Mouse (Mus musculus) stomach, embryonic 14.5 days (tissue): Measurements from ENCODE around the gene Ntn1. TPM values are rescaled to one million over a fixed set of nuclear protein-coding genes. Genes with fewer than 3 reads are reported as not detected.

Source experiments
- ATAC-seq: fragments of 200-750 bp; cut with Nextera tagmentation; 2 replicates; pipeline ENCODE4 v1.8.0; 2017; ENCODE audit warnings: low read depth, moderate TSS enrichment; ENCODE audit not compliant: insufficient number of reproducible peaks, insufficient read depth, low FRiP score
- H3K27ac ChIP-seq: fragments of 300-500 bp; sonication (generic); 2 replicates; pipeline ENCODE4 v1.5.1; 2014; ENCODE audit warnings: mild to moderate bottlenecking, low read length, moderate library complexity, mixed read lengths
- H3K27me3 ChIP-seq: fragments of 300-500 bp; sonication (generic); 2 replicates; pipeline ENCODE4 v1.6.1; 2014; ENCODE audit warnings: low read length, control low read depth, mixed read lengths; ENCODE audit not compliant: control insufficient read depth, insufficient read depth
- H3K36me3 ChIP-seq: fragments of 300-500 bp; sonication (generic); 2 replicates; pipeline ENCODE4 v1.6.1; 2014; ENCODE audit warnings: mild to moderate bottlenecking, control low read depth, low read length, moderate library complexity, mixed read lengths; ENCODE audit not compliant: control insufficient read depth, insufficient read depth
- H3K4me1 ChIP-seq: fragments of 300-500 bp; sonication (generic); 2 replicates; pipeline ENCODE4 v1.6.1; 2014; ENCODE audit warnings: low read length, control low read depth, mixed read lengths; ENCODE audit not compliant: control insufficient read depth, insufficient read depth
- H3K4me2 ChIP-seq: fragments of 300-500 bp; sonication (generic); replicated peaks from 2 replicates; pipeline ENCODE4 v1.6.1; 2014; ENCODE audit warnings: low read depth, low read length, control low read depth
- H3K4me3 ChIP-seq: fragments of 300-500 bp; sonication (generic); 2 replicates; pipeline ENCODE4 v1.5.1; 2014; ENCODE audit warnings: low read depth, low read length, control low read depth
- H3K9ac ChIP-seq: fragments of 300-500 bp; sonication (generic); replicated peaks from 2 replicates; pipeline ENCODE4 v1.6.1; 2014; ENCODE audit warnings: low read depth, mild to moderate bottlenecking, control low read depth, low read length, moderate library complexity, mixed read lengths
- H3K9me3 ChIP-seq: fragments of 300-500 bp; sonication (generic); 2 replicates; pipeline ENCODE4 v1.6.1; 2016; ENCODE audit warnings: low read depth, low read length, control low read depth; ENCODE audit not compliant: control insufficient read depth
- WGBS: fragments of 180-500 bp; shearing (Covaris S2); extraction: QIAGEN DNeasy Blood & Tissue Kit; methylation state at CpG from one replicate; pipeline ENCODE4 v1.1.7; 2014; 5-methylcytosine and 5-hydroxymethylcytosine counted together
- polyA plus RNA-seq: library from polyadenylated mRNA; unstranded; fragments of >200 nt; fragmentation: Nextera tagmentation; extraction: Ambion mirVana; gene quantifications from 2 replicates; pipeline ENCODE4 v1.2.1, GENCODE M21; 2014

Ntn1 gene
- polyA plus RNA-seq, 1 experiment from 2014 or later: 8.7 TPM

GRCm38 (mm10) chr11:68331676-68332265 lies 68.9 kb downstream of the Ntn1 start:
- WGBS: 88% methylated on average over 13 of the region's 13 CpGs
- Histone ChIP-seq H3K27ac (no peak overlapping the region), H3K4me1 (no peaks in the 10 kb centered on the region), H3K9ac (no peak overlapping the region), H3K9me3 (no peaks in the 10 kb centered on the region), H3K4me2 (no peak overlapping the region), H3K36me3 (no peaks in the 10 kb centered on the region), H3K4me3 (no peak overlapping the region), H3K27me3 (no peaks in the 10 kb centered on the region)
- ATAC-seq: no peak

GRCm38 (mm10) chr11:68331117-68331437 lies 69.5 kb downstream of the Ntn1 start:
- Histone ChIP-seq H3K4me3 (no peak overlapping the region), H3K27me3 (no peaks in the 10 kb centered on the region), H3K27ac (no peak overlapping the region), H3K36me3 (no peaks in the 10 kb centered on the region), H3K9ac (no peak overlapping the region), H3K4me1 (no peaks in the 10 kb centered on the region), H3K9me3 (no peaks in the 10 kb centered on the region), H3K4me2 (no peak overlapping the region)
- no peak for ATAC-seq
- 51% methylated on average over 6 of the region's 6 CpGs for WGBS

GRCm38 (mm10) chr11:68330398-68331116 lies 70.1 kb downstream of the Ntn1 start:
- H3K4me2 ChIP-seq: no peak overlapping the region
- no peak overlapping the region for H3K27ac ChIP-seq
- no peaks in the 10 kb centered on the region for H3K36me3 ChIP-seq
- H3K9ac ChIP-seq: no peak overlapping the region
- no peaks in the 10 kb centered on the region for H3K9me3 ChIP-seq
- H3K27me3 ChIP-seq: no peaks in the 10 kb centered on the region
- H3K4me3 ChIP-seq: no peak overlapping the region
- no peaks in the 10 kb centered on the region for H3K4me1 ChIP-seq
- WGBS: 59% methylated on average over 10 of the region's 10 CpGs
- no peak for ATAC-seq

- ATAC-seq: no peak
- H3K4me3 ChIP-seq: no peak overlapping the region
- WGBS: 80% methylated on average over 2 of the region's 2 CpGs
Observed at GRCm38 (mm10) chr11:68324863-68325262, 75.8 kb downstream of the Ntn1 start.

GRCm38 (mm10) chr11:68321417-68321816 lies 79.2 kb downstream of the Ntn1 start:
- H3K4me1 ChIP-seq: no peaks in the 10 kb centered on the region
- WGBS: 64% methylated on average over 7 of the region's 7 CpGs
- no peaks in the 10 kb centered on the region for H3K9me3 ChIP-seq
- no peak overlapping the region for H3K9ac ChIP-seq
- H3K27me3 ChIP-seq: no peaks in the 10 kb centered on the region
- no peak overlapping the region for H3K27ac ChIP-seq
- H3K4me3 ChIP-seq: no peak overlapping the region
- ATAC-seq: no peak
- no peaks in the 10 kb centered on the region for H3K36me3 ChIP-seq
- H3K4me2 ChIP-seq: no peak overlapping the region

More at GRCm38 (mm10) chr11:68324863-68325262, 75.8 kb downstream of the Ntn1 start:
- Histone ChIP-seq H3K4me1 (no peaks in the 10 kb centered on the region), H3K4me2 (no peak overlapping the region), H3K9ac (no peak overlapping the region), H3K27ac (no peak overlapping the region), H3K36me3 (no peaks in the 10 kb centered on the region), H3K9me3 (no peaks in the 10 kb centered on the region), H3K27me3 (no peaks in the 10 kb centered on the region)

GRCm38 (mm10) chr11:68315551-68316130 lies 85.0 kb downstream of the Ntn1 start:
- Histone ChIP-seq H3K36me3 (no peaks in the 10 kb centered on the region), H3K4me1 (peaks cover 12% of the 10 kb centered on the region; the same call in 1 of the 2 replicates), H3K4me3 (no peak overlapping the region), H3K4me2 (no peak overlapping the region), H3K27me3 (no peaks in the 10 kb centered on the region), H3K9me3 (no peaks in the 10 kb centered on the region), H3K9ac (no peak overlapping the region), H3K27ac (no peak overlapping the region)
- ATAC-seq: no peak
- WGBS: 71% methylated on average over 11 of the region's 11 CpGs

GRCm38 (mm10) chr11:68313861-68314260 lies 86.8 kb downstream of the Ntn1 start:
- ATAC-seq: no peak
- peaks cover 17% of the 10 kb centered on the region; the same call in 1 of the 2 replicates for H3K4me1 ChIP-seq
- H3K4me2 ChIP-seq: no peak overlapping the region
- no peak overlapping the region for H3K27ac ChIP-seq
- no peaks in the 10 kb centered on the region for H3K9me3 ChIP-seq
- H3K9ac ChIP-seq: no peak overlapping the region
- no peaks in the 10 kb centered on the region for H3K36me3 ChIP-seq
- 60% methylated on average over 4 of the region's 4 CpGs for WGBS
- no peaks in the 10 kb centered on the region for H3K27me3 ChIP-seq
- H3K4me3 ChIP-seq: no peak overlapping the region

- H3K9me3 ChIP-seq: no peaks in the 10 kb centered on the region
- H3K4me3 ChIP-seq: no peak overlapping the region
- peaks cover 17% of the 10 kb centered on the region; the same call in 1 of the 2 replicates for H3K4me1 ChIP-seq
- no peak for ATAC-seq
- no peak overlapping the region for H3K27ac ChIP-seq
- H3K4me2 ChIP-seq: no peak overlapping the region
- H3K9ac ChIP-seq: no peak overlapping the region
- no peaks in the 10 kb centered on the region for H3K27me3 ChIP-seq
- WGBS: 20% methylated on average over 7 of the region's 7 CpGs
- H3K36me3 ChIP-seq: no peaks in the 10 kb centered on the region
Observed at GRCm38 (mm10) chr11:68313065-68313464, 87.6 kb downstream of the Ntn1 start.
